ENCODE assay signal across 8 mouse cellular contexts in the genomic region with DNA sequence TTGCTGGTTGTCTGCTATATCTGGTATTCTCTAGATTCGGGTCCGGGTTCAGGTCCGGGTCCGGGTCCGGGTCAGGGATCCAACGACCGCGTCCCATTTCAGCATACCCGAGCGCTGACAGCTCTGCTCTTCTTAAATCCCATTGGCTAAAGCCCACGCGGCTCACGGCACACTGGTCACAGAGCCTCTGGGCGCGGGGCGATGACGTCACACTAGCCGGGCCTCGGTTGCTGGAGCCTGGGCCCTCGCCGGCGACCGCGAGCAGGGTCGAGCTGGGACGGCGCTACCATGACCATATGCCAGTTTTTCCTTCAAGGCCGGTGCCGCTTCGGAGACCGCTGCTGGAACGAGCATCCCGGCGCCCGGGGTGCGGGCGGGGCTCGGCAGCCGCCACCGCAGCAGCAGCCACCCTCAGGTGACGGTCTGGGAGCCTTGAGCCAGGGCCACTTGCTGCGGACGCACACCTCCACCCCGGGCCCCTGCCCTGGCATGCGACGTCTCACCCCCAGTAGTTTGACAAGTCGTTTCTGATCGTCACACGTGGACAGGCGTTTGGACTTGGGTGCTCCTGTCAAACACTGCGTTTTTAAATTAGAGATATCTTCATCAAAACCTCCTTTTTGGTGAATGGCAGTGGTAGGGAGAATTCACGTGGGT. TPM values are rescaled to one million over a fixed set of nuclear protein-coding genes. Genes with fewer than 3 reads are reported as not detected.
DNase-seq lines count a peak whose midpoint lies in the region; ATAC-seq lines count a peak whose summit lies in the region.

Nupl2 (plus strand) TSS at position 175 of the 657 bp plus-strand sequence.

- peak within 1 kb of the TSS; percentile 87 for H3K9ac ChIP-seq in hindbrain, embryonic 12.5 days

- peak within 1 kb of the TSS; percentile 71 for H3K4me2 ChIP-seq in hindbrain, embryonic 12.5 days (replicated peaks)

- no peaks in the 10 kb centered on the region for H3K9me3 ChIP-seq in hindbrain, embryonic 12.5 days (replicated peaks)

- peak; percentile 97 for DNase-seq in NIH3T3 (ENCODE audit: low read depth)
- DNase-seq in cerebellum, postnatal 10 days = peak; percentile 99
- DNase-seq in frontal cortex, postnatal 10 days (ENCODE audit: low spot score in 2 of 2) = peak; percentile 91 to 94
- peak; percentile 91 to 96 for DNase-seq in layer of hippocampus, postnatal 14 days (ENCODE audit: low spot score in 2 of 2)
- peak; percentile 95 for DNase-seq in lung, postnatal 14 days
- peak; percentile 83 for DNase-seq in retina, adult 2 months (ENCODE audit: low read depth, low spot score)
- peak; percentile 88 to 90 for DNase-seq in thymus, postnatal 36 days

- peak within 1 kb of the TSS; percentile 87 for H3K27ac ChIP-seq in hindbrain, embryonic 12.5 days

- no peaks in the 10 kb centered on the region for H3K27me3 ChIP-seq in hindbrain, embryonic 12.5 days

- peaks cover 8% of the 10 kb centered on the region; the same call in 1 of the 2 replicates for H3K4me1 ChIP-seq in hindbrain, embryonic 12.5 days

- ATAC-seq in hindbrain, embryonic 12.5 days (ENCODE audit: low FRiP score) = peak; percentile 97

- H3K36me3 ChIP-seq in hindbrain, embryonic 12.5 days = peaks cover 14% of the 10 kb centered on the region

- WGBS in hindbrain, embryonic 12.5 days = under 1% methylated on average over 52 of the region's 52 CpGs

- H3K4me3 ChIP-seq in hindbrain, embryonic 12.5 days = peak within 1 kb of the TSS; percentile 71

RNA-seq across cellular contexts. Expression of gene Nupl2, which starts in this region (rescaled TPM):
- polyA plus RNA-seq in hindbrain, embryonic 12.5 days (2016; fragmentation: Nextera tagmentation; extraction: Ambion mirVana) = 17.6 and 19.9 TPM in 2 replicates
- 10 to 100 TPM in 1 of 2 experiments, 1 to 10 TPM in 1; 7.6 to 11.8 TPM for total RNA-seq in layer of hippocampus, postnatal 14 days (2021)

Comparison
In these comparisons a context has a peak if more than half of its experiments do, and no peak if none do; other contexts are left out.
1. Peak in every context shown above with its lines: DNase-seq, ATAC-seq, H3K4me3 ChIP-seq and H3K27ac ChIP-seq.